Mouse (Mus musculus) small intestine, adult 2 months (tissue): ENCODE measurements around the gene Rnd1.

Source experiments
- CTCF ChIP-seq: fragments of 200-500 bp; IDR thresholded peaks from 2 replicates; pipeline ENCODE4 v1.5.1; 2012; ENCODE audit warnings: low read depth, mild to moderate bottlenecking, control low read depth, inconsistent platforms, low read length, moderate library complexity, mixed read lengths; ENCODE audit not compliant: insufficient replicate concordance, insufficient read length; ENCODE audit errors: extremely low read depth
- POLR2A ChIP-seq: fragments of 200-500 bp; IDR thresholded peaks from 2 replicates; pipeline ENCODE4 v1.6.1; 2012; ENCODE audit warnings: low read depth, mild to moderate bottlenecking, control low read depth, inconsistent platforms, low read length, moderate library complexity

DNA sequence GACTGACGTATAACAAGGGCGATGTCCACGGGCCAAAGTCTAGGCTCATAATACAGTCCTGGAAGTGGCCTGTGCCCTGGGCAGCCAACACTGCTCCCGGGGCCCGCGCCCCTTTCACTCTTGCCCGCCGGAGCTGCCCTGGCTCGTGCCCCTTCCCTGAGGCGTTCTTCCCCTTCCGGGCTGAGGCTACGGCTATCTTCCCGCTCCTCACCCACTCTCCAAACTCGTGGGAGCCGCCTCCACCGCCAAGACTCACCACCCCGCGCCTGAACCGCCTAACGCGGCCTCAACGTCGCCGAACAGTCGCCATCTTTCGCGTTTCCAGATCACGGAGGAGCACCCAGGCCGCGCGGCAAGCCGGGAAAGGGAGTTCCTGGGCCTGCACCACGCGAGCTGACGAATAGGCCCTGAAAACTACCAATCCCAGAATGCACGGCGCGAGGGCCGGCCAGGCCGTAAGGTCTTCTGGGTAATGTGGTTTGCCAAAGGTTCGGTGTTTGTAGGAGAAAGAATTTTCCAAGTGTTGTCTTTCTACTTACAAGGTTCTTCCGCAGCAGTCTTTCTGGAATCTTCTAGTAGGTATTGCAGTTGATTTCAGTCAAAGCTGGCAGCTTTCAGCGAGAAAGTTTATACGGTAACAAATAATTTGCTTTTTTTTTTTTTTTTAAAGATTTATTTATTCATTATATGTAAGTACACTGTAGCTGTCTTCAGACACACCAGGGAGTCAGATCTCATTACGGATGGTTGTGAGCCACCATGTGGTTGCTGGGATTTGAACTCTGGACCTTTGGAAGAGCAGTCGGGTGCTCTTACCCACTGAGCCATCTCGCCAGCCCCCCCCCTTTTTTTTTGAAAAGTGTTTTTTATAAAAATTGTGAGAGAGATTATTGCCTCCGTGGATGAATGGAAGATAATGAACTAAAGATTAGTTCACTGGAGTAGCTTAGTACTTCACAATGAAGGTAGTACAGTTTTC is 14.4 kb downstream of the Rnd1 start, which contains the start of gene Ddx23:
- TF ChIP-seq CTCF, result no peak
- TF ChIP-seq POLR2A, result peak; percentile 79
